Mouse (Mus musculus) stomach, embryonic 16.5 days (tissue): ENCODE results near the gene Gja5. TPM values are rescaled to one million over a fixed set of nuclear protein-coding genes. Genes with fewer than 3 reads are reported as not detected.

Experiments
- ATAC-seq: fragments of 200-750 bp; cut with Nextera tagmentation; 2 replicates; pipeline ENCODE4 v1.8.0; 2017; ENCODE audit warnings: moderate number of reproducible peaks, moderate TSS enrichment; ENCODE audit not compliant: insufficient read depth, low FRiP score
- H3K27ac ChIP-seq: fragments of 300-500 bp; sonication (generic); 2 replicates; pipeline ENCODE4 v1.5.1; 2014; ENCODE audit warnings: low read length
- H3K27me3 ChIP-seq: fragments of 300-500 bp; sonication (generic); 2 replicates; pipeline ENCODE4 v1.6.1; 2014; ENCODE audit warnings: low read length, control low read depth, mixed read lengths; ENCODE audit not compliant: control insufficient read depth, insufficient read depth
- H3K36me3 ChIP-seq: fragments of 300-500 bp; sonication (generic); 2 replicates; pipeline ENCODE4 v1.6.1; 2014; ENCODE audit warnings: low read length; ENCODE audit not compliant: control insufficient read depth, insufficient read depth
- H3K4me1 ChIP-seq: fragments of 300-500 bp; sonication (generic); 2 replicates; pipeline ENCODE4 v1.6.1; 2014; ENCODE audit warnings: low read length, control low read depth, mixed read lengths; ENCODE audit not compliant: control insufficient read depth, insufficient read depth
- H3K4me2 ChIP-seq: fragments of 300-500 bp; sonication (generic); 2 replicates; pipeline ENCODE4 v1.6.1; 2014; ENCODE audit warnings: low read depth, low read length, mixed read lengths
- H3K4me3 ChIP-seq: fragments of 300-500 bp; sonication (generic); replicated peaks from 2 replicates; pipeline ENCODE4 v1.5.1; 2014; ENCODE audit warnings: mild to moderate bottlenecking, low read length
- H3K9ac ChIP-seq: fragments of 300-500 bp; sonication (generic); 2 replicates; pipeline ENCODE4 v1.6.1; 2014; ENCODE audit warnings: low read length
- H3K9me3 ChIP-seq: fragments of 300-500 bp; sonication (generic); replicated peaks from 2 replicates; pipeline ENCODE4 v1.6.1; 2016; ENCODE audit warnings: low read length, control low read depth; ENCODE audit not compliant: control insufficient read depth
- WGBS: fragments of 180-500 bp; shearing (Covaris S2); extraction: QIAGEN DNeasy Blood & Tissue Kit; methylation state at CpG from one replicate; pipeline ENCODE4 v1.1.7; 2014; 5-methylcytosine and 5-hydroxymethylcytosine counted together
- polyA plus RNA-seq: library from polyadenylated mRNA; unstranded; fragments of >200 nt; fragmentation: Nextera tagmentation; extraction: Ambion mirVana; gene quantifications from 2 replicates; pipeline ENCODE4 v1.2.1, GENCODE M21; 2015

Gene Gja5
- polyA plus RNA-seq, 1 experiment from 2014 or later: 12.5 TPM

GRCm38 (mm10) chr3:97124193-97124592, 219.7 kb downstream of the Gja5 start:
- Histone ChIP-seq H3K36me3 (no peaks in the 10 kb centered on the region), H3K27ac (no peak overlapping the region), H3K9me3 (no peaks in the 10 kb centered on the region), H3K4me2 (no peak overlapping the region), H3K4me1 (no peaks in the 10 kb centered on the region), H3K9ac (no peak overlapping the region), H3K27me3 (no peaks in the 10 kb centered on the region), H3K4me3 (no peak overlapping the region)
- ATAC-seq: no peak; the same call in 1 of the 2 replicates
- 33% methylated on average over 7 of the region's 7 CpGs for WGBS

Other genes with a start within 250 kb of the Gja5 start
- gene Ankrd35, start 234.6 kb upstream of the Gja5 start, polyA plus RNA-seq: 8.0 and 10.5 TPM in 2 replicates
- gene Pias3, start 208.3 kb upstream of the Gja5 start, polyA plus RNA-seq: 54.6 and 60.2 TPM in 2 replicates
- gene Nudt17, start 196.1 kb upstream of the Gja5 start, polyA plus RNA-seq: 7.0 and 9.2 TPM in 2 replicates
- gene Polr3c, start 177.1 kb upstream of the Gja5 start, polyA plus RNA-seq: 30.3 and 33.9 TPM in 2 replicates
- 34.0 and 38.4 TPM in 2 replicates for gene Rnf115, start 177.0 kb upstream of the Gja5 start, polyA plus RNA-seq
- 4.6 and 5.2 TPM in 2 replicates for gene Pdzk1, start 75.4 kb upstream of the Gja5 start, polyA plus RNA-seq
- 0.20 and 0.30 TPM in 2 replicates for gene Cd160, start 75.3 kb upstream of the Gja5 start, polyA plus RNA-seq
- 45.6 and 50.3 TPM in 2 replicates for gene Gpr89, start 653 bp downstream of the Gja5 start, polyA plus RNA-seq
- not detected in 2 replicates for gene Gja8, start 21.3 kb downstream of the Gja5 start, polyA plus RNA-seq